Mouse (Mus musculus): Measurements from ENCODE around the gene Slc16a2. TPM values are rescaled to one million over a fixed set of nuclear protein-coding genes. Genes with fewer than 3 reads are reported as not detected.
A peak's percentile ranks its signal among the peaks of the same experiment; 100 is the strongest.

The Slc16a2 gene
- polyA plus RNA-seq, 1 experiment = 8.2 TPM

GRCm38 (mm10) chrX:103812690-103813089 lies 9.1 kb downstream of the Slc16a2 start:
- Histone ChIP-seq H3K27me3 (ENCODE audit: control insufficient read depth, insufficient read depth, insufficient read length) (no peaks in the 10 kb centered on the region), H3K79me2 (ENCODE audit: control insufficient read depth, insufficient read depth) (no peaks in the 10 kb centered on the region), H3K4me3 (no peak overlapping the region), H3K4me2 (ENCODE audit: low read depth) (no peak overlapping the region), H3K36me3 (ENCODE audit: control insufficient read depth, insufficient read depth) (no peaks in the 10 kb centered on the region), H3ac (ENCODE audit: control insufficient read depth, insufficient read length) (no peak overlapping the region)
- TF ChIP-seq TCF12 (IDR thresholded peaks at IDR 0.05; ENCODE audit: insufficient read depth, poor library complexity, severe bottlenecking) (no peak), REST (IDR thresholded peaks at IDR 0.05; ENCODE audit: insufficient read depth, insufficient read length) (no peak), SRF (IDR thresholded peaks at IDR 0.05; ENCODE audit: control insufficient read depth, insufficient read length, low read depth) (no peak), POLR2A (IDR thresholded peaks at IDR 0.05; ENCODE audit: insufficient read length, low read depth) (no peak), MYOD1 (IDR thresholded peaks at IDR 0.05; ENCODE audit: control insufficient read depth in 1 of 3, insufficient read length in 2 of 3, low read depth in 2 of 3) (no peak), MAX (IDR thresholded peaks at IDR 0.05; ENCODE audit: low read depth) (no peak), TCF3 (IDR thresholded peaks at IDR 0.05; ENCODE audit: insufficient read length, low read depth) (no peak), MYOG (IDR thresholded peaks at IDR 0.05; ENCODE audit: control insufficient read depth in 1 of 3, insufficient read depth in 1 of 3, insufficient read length in 2 of 3, low read depth in 2 of 3) (no peak), USF1 (IDR thresholded peaks at IDR 0.05; ENCODE audit: low read depth) (no peak), CEBPB (IDR thresholded peaks at IDR 0.05; ENCODE audit: insufficient read depth, poor library complexity, severe bottlenecking) (no peak), E2F4 (IDR thresholded peaks at IDR 0.05; ENCODE audit: insufficient read depth) (no peak), POLR2AphosphoS2 (IDR thresholded peaks at IDR 0.05; ENCODE audit: insufficient read length, low read depth) (no peak)

GRCm38 (mm10) chrX:103810483-103810882 lies 11.3 kb downstream of the Slc16a2 start:
- no peak overlapping the region for H3ac ChIP-seq (ENCODE audit: control insufficient read depth, insufficient read length)
- TF ChIP-seq MYOG (IDR thresholded peaks at IDR 0.05; ENCODE audit: control insufficient read depth in 1 of 3, insufficient read depth in 1 of 3, insufficient read length in 2 of 3, low read depth in 2 of 3) = peak in 1 of 3 experiments; percentile 18
- TF ChIP-seq USF1 (IDR thresholded peaks at IDR 0.05; ENCODE audit: low read depth) = no peak
- peak; percentile 2 for TF ChIP-seq TCF12 (IDR thresholded peaks at IDR 0.05; ENCODE audit: insufficient read depth, poor library complexity, severe bottlenecking)
- TF ChIP-seq TCF3 (IDR thresholded peaks at IDR 0.05; ENCODE audit: insufficient read length, low read depth) = no peak
- TF ChIP-seq CEBPB (IDR thresholded peaks at IDR 0.05; ENCODE audit: insufficient read depth, poor library complexity, severe bottlenecking) = no peak
- TF ChIP-seq MYOD1 (IDR thresholded peaks at IDR 0.05; ENCODE audit: control insufficient read depth in 1 of 3, insufficient read length in 2 of 3, low read depth in 2 of 3) = peak; percentile 19 to 80 (median 76)
- no peak for TF ChIP-seq POLR2AphosphoS2 (IDR thresholded peaks at IDR 0.05; ENCODE audit: insufficient read length, low read depth)
- TF ChIP-seq E2F4 (IDR thresholded peaks at IDR 0.05; ENCODE audit: insufficient read depth) = no peak
- TF ChIP-seq MAX (IDR thresholded peaks at IDR 0.05; ENCODE audit: low read depth) = no peak
- no peak for TF ChIP-seq SRF (IDR thresholded peaks at IDR 0.05; ENCODE audit: control insufficient read depth, insufficient read length, low read depth)
- no peak for TF ChIP-seq POLR2A (IDR thresholded peaks at IDR 0.05; ENCODE audit: insufficient read length, low read depth)
- TF ChIP-seq REST (IDR thresholded peaks at IDR 0.05; ENCODE audit: insufficient read depth, insufficient read length) = no peak
- H3K27me3 ChIP-seq (ENCODE audit: control insufficient read depth, insufficient read depth, insufficient read length) = no peaks in the 10 kb centered on the region

GRCm38 (mm10) chrX:103806373-103806772 lies 15.4 kb downstream of the Slc16a2 start:
- Histone ChIP-seq H3K36me3 (ENCODE audit: control insufficient read depth, insufficient read depth) (no peaks in the 10 kb centered on the region), H3ac (ENCODE audit: control insufficient read depth, insufficient read length) (no peak overlapping the region), H3K27me3 (ENCODE audit: control insufficient read depth, insufficient read depth, insufficient read length) (no peaks in the 10 kb centered on the region), H3K4me2 (ENCODE audit: low read depth) (no peak overlapping the region), H3K79me2 (ENCODE audit: control insufficient read depth, insufficient read depth) (no peaks in the 10 kb centered on the region), H3K4me3 (no peak overlapping the region)
- peak in 1 of 3 experiments; percentile 65 for TF ChIP-seq MYOG (IDR thresholded peaks at IDR 0.05; ENCODE audit: control insufficient read depth in 1 of 3, insufficient read depth in 1 of 3, insufficient read length in 2 of 3, low read depth in 2 of 3)
- peak in 2 of 3 experiments; percentile 14 to 65 for TF ChIP-seq MYOD1 (IDR thresholded peaks at IDR 0.05; ENCODE audit: control insufficient read depth in 1 of 3, insufficient read length in 2 of 3, low read depth in 2 of 3)
- no peak for TF ChIP-seq REST (IDR thresholded peaks at IDR 0.05; ENCODE audit: insufficient read depth, insufficient read length)

More at GRCm38 (mm10) chrX:103810483-103810882, 11.3 kb downstream of the Slc16a2 start:
- H3K4me2 ChIP-seq (ENCODE audit: low read depth) = peak overlapping the region; percentile 30
- no peaks in the 10 kb centered on the region for H3K36me3 ChIP-seq (ENCODE audit: control insufficient read depth, insufficient read depth)
- H3K79me2 ChIP-seq (ENCODE audit: control insufficient read depth, insufficient read depth) = no peaks in the 10 kb centered on the region
- H3K4me3 ChIP-seq = no peak overlapping the region

- no peaks in the 10 kb centered on the region for H3K79me2 ChIP-seq (ENCODE audit: control insufficient read depth, insufficient read depth)
- no peak overlapping the region for H3ac ChIP-seq (ENCODE audit: control insufficient read depth, insufficient read length)
- H3K36me3 ChIP-seq (ENCODE audit: control insufficient read depth, insufficient read depth) = no peaks in the 10 kb centered on the region
- no peak overlapping the region for H3K4me2 ChIP-seq (ENCODE audit: low read depth)
- TF ChIP-seq TCF12 (IDR thresholded peaks at IDR 0.05; ENCODE audit: insufficient read depth, poor library complexity, severe bottlenecking) = no peak
- no peak for TF ChIP-seq CEBPB (IDR thresholded peaks at IDR 0.05; ENCODE audit: insufficient read depth, poor library complexity, severe bottlenecking)
- no peak for TF ChIP-seq POLR2A (IDR thresholded peaks at IDR 0.05; ENCODE audit: insufficient read length, low read depth)
- no peak for TF ChIP-seq REST (IDR thresholded peaks at IDR 0.05; ENCODE audit: insufficient read depth, insufficient read length)
- TF ChIP-seq SRF (IDR thresholded peaks at IDR 0.05; ENCODE audit: control insufficient read depth, insufficient read length, low read depth) = no peak
- TF ChIP-seq MYOD1 (IDR thresholded peaks at IDR 0.05; ENCODE audit: control insufficient read depth in 1 of 3, insufficient read length in 2 of 3, low read depth in 2 of 3) = no peak
- peak in 1 of 3 experiments; percentile 24 for TF ChIP-seq MYOG (IDR thresholded peaks at IDR 0.05; ENCODE audit: control insufficient read depth in 1 of 3, insufficient read depth in 1 of 3, insufficient read length in 2 of 3, low read depth in 2 of 3)
- H3K4me3 ChIP-seq = no peak overlapping the region
- no peaks in the 10 kb centered on the region for H3K27me3 ChIP-seq (ENCODE audit: control insufficient read depth, insufficient read depth, insufficient read length)
Observed at GRCm38 (mm10) chrX:103796961-103797360, 24.8 kb downstream of the Slc16a2 start.

GRCm38 (mm10) chrX:103795506-103795905 lies 26.3 kb downstream of the Slc16a2 start:
- no peaks in the 10 kb centered on the region for H3K36me3 ChIP-seq (ENCODE audit: control insufficient read depth, insufficient read depth)
- H3K4me3 ChIP-seq = no peak overlapping the region
- TF ChIP-seq MYOG (IDR thresholded peaks at IDR 0.05; ENCODE audit: control insufficient read depth in 1 of 3, insufficient read depth in 1 of 3, insufficient read length in 2 of 3, low read depth in 2 of 3) (no peak), POLR2A (IDR thresholded peaks at IDR 0.05; ENCODE audit: insufficient read length, low read depth) (no peak), MYOD1 (IDR thresholded peaks at IDR 0.05; ENCODE audit: control insufficient read depth in 1 of 3, insufficient read length in 2 of 3, low read depth in 2 of 3) (no peak), E2F4 (IDR thresholded peaks at IDR 0.05; ENCODE audit: insufficient read depth) (no peak), TCF12 (IDR thresholded peaks at IDR 0.05; ENCODE audit: insufficient read depth, poor library complexity, severe bottlenecking) (no peak), TCF3 (IDR thresholded peaks at IDR 0.05; ENCODE audit: insufficient read length, low read depth) (no peak), CEBPB (IDR thresholded peaks at IDR 0.05; ENCODE audit: insufficient read depth, poor library complexity, severe bottlenecking) (no peak), SRF (IDR thresholded peaks at IDR 0.05; ENCODE audit: control insufficient read depth, insufficient read length, low read depth) (no peak), USF1 (IDR thresholded peaks at IDR 0.05; ENCODE audit: low read depth) (no peak), MAX (IDR thresholded peaks at IDR 0.05; ENCODE audit: low read depth) (no peak), REST (IDR thresholded peaks at IDR 0.05; ENCODE audit: insufficient read depth, insufficient read length) (no peak), POLR2AphosphoS2 (IDR thresholded peaks at IDR 0.05; ENCODE audit: insufficient read length, low read depth) (no peak)
- H3K27me3 ChIP-seq (ENCODE audit: control insufficient read depth, insufficient read depth, insufficient read length) = no peaks in the 10 kb centered on the region
- no peak overlapping the region for H3ac ChIP-seq (ENCODE audit: control insufficient read depth, insufficient read length)
- no peaks in the 10 kb centered on the region for H3K79me2 ChIP-seq (ENCODE audit: control insufficient read depth, insufficient read depth)
- peak overlapping the region; percentile 21 for H3K4me2 ChIP-seq (ENCODE audit: low read depth)
